15 mouse cellular contexts compared by ENCODE assay signal in genomic region chr15:97541646-97542045, GRCm38 (mm10).
"Had no signal": no experiment of that assay in that cellular context is flagged by ENCODE, and none has a peak within 500 bp of the region (broad histone marks: within the 10 kb centered on the region; RNA-seq: fewer than 3 reads in every experiment).

No protein-coding gene starts in this region.

- H3K9ac ChIP-seq: intestine, embryonic 15.5 days; limb, embryonic 12.5 days; liver, embryonic 13.5 days; liver, postnatal 0 days had no signal

- H3K27me3 ChIP-seq: intestine, embryonic 15.5 days; limb, embryonic 12.5 days; liver, embryonic 13.5 days had no signal

- DNase-seq: kidney, adult 18-20 months; kidney, postnatal 10 days; kidney, postnatal 4 days; liver; liver, embryonic 13.5 days; liver, postnatal 0 days; lung, postnatal 36 days; retina, postnatal 1 day; right cerebral cortex, postnatal 4 days; spleen, adult 18-20 months; thymus, adult 2 months; thymus, postnatal 36 days had no signal

- H3K36me3 ChIP-seq: intestine, embryonic 15.5 days; limb, embryonic 12.5 days; liver, embryonic 13.5 days had no signal

- H3K9me3 ChIP-seq: intestine, embryonic 15.5 days had no signal

- H3K4me2 ChIP-seq: intestine, embryonic 15.5 days; limb, embryonic 12.5 days; liver, embryonic 13.5 days had no signal

- H3K4me1 ChIP-seq: intestine, embryonic 15.5 days; limb, embryonic 12.5 days; liver, embryonic 13.5 days had no signal

- H3K4me3 ChIP-seq: intestine, embryonic 15.5 days; layer of hippocampus, adult 2 months; limb, embryonic 12.5 days; liver, embryonic 13.5 days had no signal

- H3K27ac ChIP-seq: intestine, embryonic 15.5 days; layer of hippocampus, adult 2 months; limb, embryonic 12.5 days; liver, embryonic 13.5 days had no signal

- ATAC-seq: intestine, embryonic 15.5 days; liver, postnatal 0 days had no signal
